Mouse (Mus musculus): ENCODE measurements around the gene Tor4a.

The Tor4a gene

GRCm38 (mm10) chr2:25169778-25170177 is 26.9 kb downstream of the Tor4a start:
- no peak for DNase-seq

DNA sequence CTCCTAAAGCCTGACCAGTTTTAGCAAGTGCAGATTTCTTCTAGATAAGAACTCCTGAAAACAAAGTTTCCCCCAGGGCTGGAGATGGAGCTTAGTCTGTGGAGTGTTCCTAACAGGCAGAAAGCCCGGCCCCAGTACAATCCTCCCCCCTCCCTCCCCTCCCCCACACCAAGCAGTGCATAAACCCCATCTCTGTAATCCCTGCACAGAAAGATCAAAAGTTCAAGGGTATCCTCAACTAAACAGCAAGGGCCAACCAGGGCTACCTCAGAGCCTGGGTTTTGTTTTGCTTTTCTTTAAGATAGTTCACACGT is 28.1 kb downstream of the Tor4a start:
- no peak for DNase-seq

DNA sequence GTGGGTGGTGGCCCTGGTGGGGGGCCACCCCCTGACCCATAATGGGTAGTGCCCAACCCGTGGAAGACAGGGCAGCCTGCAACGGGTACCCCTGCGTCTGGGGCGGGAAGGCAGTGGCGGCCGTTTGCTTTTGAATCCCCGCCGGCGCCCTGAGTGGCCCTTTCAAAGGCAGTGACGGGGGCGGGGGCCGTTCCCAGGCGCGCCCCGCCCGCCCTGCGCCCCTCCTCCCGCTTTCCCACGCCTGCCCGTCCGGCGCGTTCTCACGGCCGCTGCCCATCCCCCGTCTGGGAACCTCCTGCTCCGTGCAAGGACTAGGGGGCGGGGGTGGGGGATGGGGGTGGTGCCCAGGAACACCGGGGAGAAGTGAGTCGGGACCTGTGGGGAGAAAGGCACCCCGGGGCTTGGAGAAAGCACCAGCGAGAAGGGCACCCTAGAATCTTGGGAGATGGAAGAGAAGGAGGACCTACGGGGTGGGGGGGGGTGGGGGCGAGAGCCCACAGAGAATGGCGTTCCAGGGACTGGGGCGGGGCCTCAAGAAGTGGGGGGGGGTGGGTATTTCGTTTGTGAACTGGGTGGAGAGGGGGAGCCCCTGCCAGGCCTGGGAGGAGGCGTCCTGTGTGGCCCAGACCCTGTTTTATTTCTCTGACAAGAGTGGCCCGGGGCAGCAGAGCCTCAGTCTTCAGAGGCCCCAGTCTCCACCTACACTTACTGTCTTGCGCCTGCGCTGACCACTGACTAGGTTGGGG is 28.6 kb downstream of the Tor4a start:
- peak; percentile 73 to 78 for DNase-seq

- no peak for DNase-seq
Observed at GRCm38 (mm10) chr2:25167481-25167880, 29.2 kb downstream of the Tor4a start.

- DNase-seq, result peak in 1 of 2 experiments; percentile 62
Observed at GRCm38 (mm10) chr2:25157655-25158054, 39.0 kb downstream of the Tor4a start.

- DNase-seq, result no peak
Observed at GRCm38 (mm10) chr2:25156990-25157389, 39.7 kb downstream of the Tor4a start.

DNA sequence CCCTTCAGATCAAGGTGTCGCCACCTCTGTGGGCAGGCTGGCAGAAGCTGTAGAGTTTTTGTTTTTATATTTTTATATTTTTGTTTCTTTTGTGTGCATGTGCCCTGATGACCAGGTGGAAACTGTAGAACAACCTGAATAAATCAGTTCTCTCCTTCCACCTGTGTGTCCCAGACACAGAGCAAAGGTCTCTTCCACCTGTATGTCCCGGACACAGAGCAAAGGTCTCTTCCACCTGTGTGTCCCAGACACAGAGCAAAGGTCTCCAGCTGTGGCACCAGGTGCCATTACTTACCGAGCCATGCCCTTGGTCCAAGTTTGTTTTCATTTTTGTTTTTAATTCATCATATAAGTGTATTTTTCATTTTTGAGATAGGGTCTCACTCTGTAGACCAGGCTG is 40.5 kb downstream of the Tor4a start:
- no peak for DNase-seq

DNA sequence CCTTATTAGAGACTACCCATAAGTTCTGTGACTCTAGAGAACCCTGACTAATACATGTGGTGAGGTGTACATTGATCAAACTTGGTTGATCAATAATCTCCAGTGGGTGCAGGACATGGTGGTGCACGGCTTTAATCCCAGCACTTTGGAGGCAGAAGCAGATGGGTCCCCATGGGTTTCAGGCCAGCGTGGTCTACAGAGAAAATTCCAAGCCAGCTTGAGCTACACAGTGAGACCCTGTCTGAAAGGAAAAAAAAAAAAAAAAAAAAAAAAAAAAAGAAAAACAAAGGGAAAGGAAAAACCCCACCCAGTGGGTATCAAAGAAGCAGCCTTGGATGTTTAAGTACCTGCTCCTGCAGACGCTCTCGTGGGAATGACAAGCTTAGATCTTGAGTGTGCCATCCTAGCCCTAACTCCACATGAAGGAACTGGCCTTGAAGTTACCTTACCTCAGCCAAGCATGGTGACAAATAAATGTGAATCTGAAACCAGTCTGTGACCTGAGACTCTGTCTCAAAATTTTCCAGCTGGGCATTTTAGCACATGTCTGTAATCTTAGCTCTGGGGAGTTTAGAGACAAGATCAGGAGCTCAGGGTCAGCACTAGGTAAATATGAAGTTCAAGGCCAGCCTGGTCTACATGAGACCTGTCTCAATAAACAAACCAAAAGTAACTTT is 45.3 kb downstream of the Tor4a start:
- no peak for DNase-seq

DNA sequence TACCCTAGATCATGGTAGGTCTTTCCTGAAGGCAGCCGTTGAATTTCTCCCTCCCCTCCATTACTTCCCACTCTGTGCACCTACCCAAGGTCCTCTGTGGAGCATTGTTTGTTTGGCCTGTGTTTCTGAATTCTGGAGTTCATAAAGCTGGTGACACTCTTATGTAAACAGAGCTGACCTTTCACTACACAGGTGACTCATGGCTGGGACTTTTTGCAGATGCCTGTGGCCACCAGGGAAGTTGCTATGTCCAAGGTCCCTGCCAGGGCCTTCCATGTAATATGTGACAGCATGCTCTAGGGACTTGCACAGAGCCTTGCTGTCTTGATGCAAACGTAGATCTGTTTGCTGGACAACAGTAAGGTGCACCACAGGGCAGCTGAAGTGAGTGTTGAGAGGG is 47.0 kb downstream of the Tor4a start:
- DNase-seq, result no peak

DNA sequence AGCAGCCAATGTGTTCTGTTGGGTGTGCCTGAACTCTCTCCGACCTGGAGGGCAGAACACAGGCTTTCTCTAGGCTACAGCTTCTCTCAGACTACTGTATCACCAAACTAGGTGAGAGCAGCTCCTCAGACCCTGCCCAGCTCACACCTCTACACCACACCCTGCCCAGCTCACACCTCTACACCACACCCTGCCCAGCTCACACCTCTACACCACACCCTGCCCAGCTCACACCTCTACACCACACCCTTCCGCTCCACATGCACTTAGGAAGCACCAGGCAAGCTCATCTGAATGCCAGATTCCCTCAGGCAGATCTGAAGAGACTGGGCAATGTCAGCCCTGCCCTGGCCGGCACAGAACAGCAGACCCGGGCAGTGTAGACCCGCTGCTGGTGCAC is 48.8 kb downstream of the Tor4a start:
- no peak for DNase-seq

GRCm38 (mm10) chr2:25147398-25147797 is 49.3 kb downstream of the Tor4a start:
- no peak for DNase-seq

DNA sequence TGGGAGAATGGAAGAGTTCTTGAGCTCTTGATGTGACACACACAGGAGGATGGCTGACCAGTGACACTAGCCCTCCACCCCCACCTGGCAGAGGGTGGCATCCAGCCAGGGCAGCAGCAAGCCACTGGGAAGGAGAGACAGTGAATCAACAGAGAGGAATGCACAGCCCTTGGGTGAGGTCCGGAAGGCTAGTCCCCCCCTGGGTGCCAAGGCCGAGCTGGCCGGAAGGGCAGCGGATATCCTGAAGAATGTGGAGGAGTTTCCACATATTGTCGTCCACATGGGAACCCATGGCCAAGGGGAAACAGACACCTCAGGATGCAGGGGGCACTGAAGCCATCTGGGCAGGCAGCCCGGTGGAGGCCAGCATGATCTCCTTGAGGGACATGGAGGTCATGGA is 51.3 kb downstream of the Tor4a start:
- DNase-seq, result peak; percentile 79 to 89
